Mouse (Mus musculus): ENCODE results near the gene Dync1li2. TPM values are rescaled to one million over a fixed set of nuclear protein-coding genes. Genes with fewer than 3 reads are reported as not detected.
A peak's percentile ranks its signal among the peaks of the same experiment; 100 is the strongest.

The Dync1li2 gene
- total RNA-seq, 2 experiments from 2014 or later = 92.6 to 107 TPM

- DNase-seq = no peak
Measured at GRCm38 (mm10) chr8:104413770-104414169, 29.1 kb downstream of the Dync1li2 start.

- no peak for DNase-seq
Measured at GRCm38 (mm10) chr8:104412805-104413532, 29.9 kb downstream of the Dync1li2 start.

GRCm38 (mm10) chr8:104411972-104412371 is 30.9 kb downstream of the Dync1li2 start:
- DNase-seq = no peak

GRCm38 (mm10) chr8:104411468-104411867 is 31.4 kb downstream of the Dync1li2 start:
- DNase-seq = no peak

GRCm38 (mm10) chr8:104410628-104411273 is 32.1 kb downstream of the Dync1li2 start:
- DNase-seq = no peak

GRCm38 (mm10) chr8:104408328-104409110 is 34.3 kb downstream of the Dync1li2 start:
- DNase-seq = no peak

GRCm38 (mm10) chr8:104406340-104407128 is 36.3 kb downstream of the Dync1li2 start:
- DNase-seq = no peak

GRCm38 (mm10) chr8:104405430-104406187 is 37.2 kb downstream of the Dync1li2 start:
- DNase-seq = peak; percentile 42

GRCm38 (mm10) chr8:104403596-104403995 is 39.3 kb downstream of the Dync1li2 start:
- no peak for DNase-seq

GRCm38 (mm10) chr8:104395703-104396357 is 47.0 kb downstream of the Dync1li2 start, which contains the start of gene Cmtm4:
Gene Cmtm4, minus strand, starts transcription at chr8:104395807.
- DNase-seq = peak; percentile 72

GRCm38 (mm10) chr8:104394801-104395702 is 47.8 kb downstream of the Dync1li2 start:
- DNase-seq = peak; percentile 50

GRCm38 (mm10) chr8:104393767-104394166 is 49.1 kb downstream of the Dync1li2 start:
- DNase-seq = no peak

GRCm38 (mm10) chr8:104393139-104393538 is 49.7 kb downstream of the Dync1li2 start:
- no peak for DNase-seq

GRCm38 (mm10) chr8:104390245-104390644 is 52.6 kb downstream of the Dync1li2 start:
- no peak for DNase-seq

- DNase-seq = peak; percentile 45
Measured at GRCm38 (mm10) chr8:104387980-104388379, 54.9 kb downstream of the Dync1li2 start.

- no peak for DNase-seq
Measured at GRCm38 (mm10) chr8:104387501-104387900, 55.3 kb downstream of the Dync1li2 start.

GRCm38 (mm10) chr8:104386693-104387092 is 56.2 kb downstream of the Dync1li2 start:
- no peak for DNase-seq

GRCm38 (mm10) chr8:104383977-104384376 is 58.9 kb downstream of the Dync1li2 start:
- DNase-seq = no peak

GRCm38 (mm10) chr8:104383296-104383695 is 59.6 kb downstream of the Dync1li2 start:
- no peak for DNase-seq

GRCm38 (mm10) chr8:104380961-104381411 is 61.9 kb downstream of the Dync1li2 start:
- DNase-seq = no peak
